Mouse (Mus musculus): ENCODE measurements around the gene Zdhhc13. TPM values are rescaled to one million over a fixed set of nuclear protein-coding genes. Genes with fewer than 3 reads are reported as not detected.

Gene Zdhhc13
- polyA plus RNA-seq, 1 experiment from 2014 or later = 28.7 TPM

- Histone ChIP-seq H3K9ac (ENCODE audit: low read length) (no peak overlapping the region), H3K36me3 (ENCODE audit: control insufficient read depth, insufficient read depth, low read length) (no peaks in the 10 kb centered on the region), H3K27me3 (ENCODE audit: control insufficient read depth, insufficient read depth, low read length) (no peaks in the 10 kb centered on the region), H3K4me2 (ENCODE audit: low read depth, severe bottlenecking) (no peak overlapping the region), H3K9me3 (ENCODE audit: control insufficient read depth, low read length) (no peaks in the 10 kb centered on the region), H3K27ac (replicated peaks; ENCODE audit: low read depth, low read length) (no peak overlapping the region), H3K4me1 (ENCODE audit: control insufficient read depth, insufficient read depth, low read length) (no peaks in the 10 kb centered on the region), H3K4me3 (ENCODE audit: low read depth, low read length) (no peak overlapping the region)
- no peak for DNase-seq (ENCODE audit: low spot score)
- ATAC-seq (ENCODE audit: insufficient number of reproducible peaks, low FRiP score, low TSS enrichment, low read depth) = no peak
- 94% methylated on average over 3 of the region's 3 CpGs for WGBS
Observed at GRCm38 (mm10) chr7:48855461-48855860, 66.7 kb downstream of the Zdhhc13 start.

- no peak for DNase-seq (ENCODE audit: low spot score)
- Histone ChIP-seq H3K4me2 (ENCODE audit: low read depth, severe bottlenecking) (no peak overlapping the region), H3K36me3 (ENCODE audit: control insufficient read depth, insufficient read depth, low read length) (no peaks in the 10 kb centered on the region), H3K9ac (ENCODE audit: low read length) (no peak overlapping the region), H3K4me1 (ENCODE audit: control insufficient read depth, insufficient read depth, low read length) (no peaks in the 10 kb centered on the region), H3K4me3 (ENCODE audit: low read depth, low read length) (no peak overlapping the region), H3K27me3 (ENCODE audit: control insufficient read depth, insufficient read depth, low read length) (no peaks in the 10 kb centered on the region), H3K9me3 (ENCODE audit: control insufficient read depth, low read length) (no peaks in the 10 kb centered on the region), H3K27ac (replicated peaks; ENCODE audit: low read depth, low read length) (no peak overlapping the region)
- 79% methylated on average over 1 of the region's 1 CpGs for WGBS
- no peak for ATAC-seq (ENCODE audit: insufficient number of reproducible peaks, low FRiP score, low TSS enrichment, low read depth)
Observed at GRCm38 (mm10) chr7:48858257-48858656, 69.5 kb downstream of the Zdhhc13 start.

GRCm38 (mm10) chr7:48859362-48859761 lies 70.6 kb downstream of the Zdhhc13 start:
- H3K9ac ChIP-seq (ENCODE audit: low read length) = no peak overlapping the region
- H3K4me2 ChIP-seq (ENCODE audit: low read depth, severe bottlenecking) = no peak overlapping the region
- H3K27ac ChIP-seq (replicated peaks; ENCODE audit: low read depth, low read length) = no peak overlapping the region
- H3K36me3 ChIP-seq (ENCODE audit: control insufficient read depth, insufficient read depth, low read length) = no peaks in the 10 kb centered on the region
- no peaks in the 10 kb centered on the region for H3K27me3 ChIP-seq (ENCODE audit: control insufficient read depth, insufficient read depth, low read length)
- no peaks in the 10 kb centered on the region for H3K9me3 ChIP-seq (ENCODE audit: control insufficient read depth, low read length)
- no peak overlapping the region for H3K4me3 ChIP-seq (ENCODE audit: low read depth, low read length)
- DNase-seq (ENCODE audit: low spot score) (no peak), ATAC-seq (ENCODE audit: insufficient number of reproducible peaks, low FRiP score, low TSS enrichment, low read depth) (no peak)
- 92% methylated on average over 4 of the region's 4 CpGs for WGBS
- H3K4me1 ChIP-seq (ENCODE audit: control insufficient read depth, insufficient read depth, low read length) = no peaks in the 10 kb centered on the region

- Histone ChIP-seq H3K4me2 (ENCODE audit: low read depth, severe bottlenecking) (no peak overlapping the region), H3K27me3 (ENCODE audit: control insufficient read depth, insufficient read depth, low read length) (no peaks in the 10 kb centered on the region), H3K4me3 (ENCODE audit: low read depth, low read length) (no peak overlapping the region), H3K9ac (ENCODE audit: low read length) (no peak overlapping the region), H3K27ac (replicated peaks; ENCODE audit: low read depth, low read length) (no peak overlapping the region), H3K36me3 (ENCODE audit: control insufficient read depth, insufficient read depth, low read length) (no peaks in the 10 kb centered on the region; the same call in 1 of the 2 replicates), H3K9me3 (ENCODE audit: control insufficient read depth, low read length) (no peaks in the 10 kb centered on the region), H3K4me1 (ENCODE audit: control insufficient read depth, insufficient read depth, low read length) (no peaks in the 10 kb centered on the region)
- 10% methylated on average over 1 of the region's 1 CpGs for WGBS
- no peak for ATAC-seq (ENCODE audit: insufficient number of reproducible peaks, low FRiP score, low TSS enrichment, low read depth)
- DNase-seq (ENCODE audit: low spot score) = no peak
Observed at GRCm38 (mm10) chr7:48860948-48861347, 72.1 kb downstream of the Zdhhc13 start.

- no peaks in the 10 kb centered on the region; the same call in 1 of the 2 replicates for H3K36me3 ChIP-seq (ENCODE audit: control insufficient read depth, insufficient read depth, low read length)
- no peak overlapping the region for H3K9ac ChIP-seq (ENCODE audit: low read length)
- H3K9me3 ChIP-seq (ENCODE audit: control insufficient read depth, low read length) = no peaks in the 10 kb centered on the region
- no peaks in the 10 kb centered on the region for H3K27me3 ChIP-seq (ENCODE audit: control insufficient read depth, insufficient read depth, low read length)
- H3K4me2 ChIP-seq (ENCODE audit: low read depth, severe bottlenecking) = no peak overlapping the region
- DNase-seq (ENCODE audit: low spot score) (no peak), ATAC-seq (ENCODE audit: insufficient number of reproducible peaks, low FRiP score, low TSS enrichment, low read depth) (no peak)
- WGBS = 89% methylated on average over 4 of the region's 4 CpGs
- no peak overlapping the region for H3K4me3 ChIP-seq (ENCODE audit: low read depth, low read length)
- no peak overlapping the region for H3K27ac ChIP-seq (replicated peaks; ENCODE audit: low read depth, low read length)
- H3K4me1 ChIP-seq (ENCODE audit: control insufficient read depth, insufficient read depth, low read length) = no peaks in the 10 kb centered on the region
Observed at GRCm38 (mm10) chr7:48861796-48862195, 73.0 kb downstream of the Zdhhc13 start.

GRCm38 (mm10) chr7:48864199-48864598 lies 75.4 kb downstream of the Zdhhc13 start:
- DNase-seq (ENCODE audit: low spot score) (no peak), ATAC-seq (ENCODE audit: insufficient number of reproducible peaks, low FRiP score, low TSS enrichment, low read depth) (no peak)
- peaks cover 8% of the 10 kb centered on the region for H3K36me3 ChIP-seq (ENCODE audit: control insufficient read depth, insufficient read depth, low read length)
- H3K4me2 ChIP-seq (ENCODE audit: low read depth, severe bottlenecking) = no peak overlapping the region
- no peak overlapping the region for H3K27ac ChIP-seq (replicated peaks; ENCODE audit: low read depth, low read length)
- H3K4me3 ChIP-seq (ENCODE audit: low read depth, low read length) = no peak overlapping the region
- H3K9me3 ChIP-seq (ENCODE audit: control insufficient read depth, low read length) = no peaks in the 10 kb centered on the region
- H3K4me1 ChIP-seq (ENCODE audit: control insufficient read depth, insufficient read depth, low read length) = no peaks in the 10 kb centered on the region
- H3K9ac ChIP-seq (ENCODE audit: low read length) = no peak overlapping the region
- H3K27me3 ChIP-seq (ENCODE audit: control insufficient read depth, insufficient read depth, low read length) = no peaks in the 10 kb centered on the region

GRCm38 (mm10) chr7:48864671-48865458 lies 76.1 kb downstream of the Zdhhc13 start:
- H3K27me3 ChIP-seq (ENCODE audit: control insufficient read depth, insufficient read depth, low read length) = no peaks in the 10 kb centered on the region

GRCm38 (mm10) chr7:48867576-48867975 lies 78.8 kb downstream of the Zdhhc13 start:
- Histone ChIP-seq H3K27ac (replicated peaks; ENCODE audit: low read depth, low read length) (no peak overlapping the region), H3K4me2 (ENCODE audit: low read depth, severe bottlenecking) (no peak overlapping the region), H3K9ac (ENCODE audit: low read length) (no peak overlapping the region), H3K9me3 (ENCODE audit: control insufficient read depth, low read length) (no peaks in the 10 kb centered on the region), H3K36me3 (ENCODE audit: control insufficient read depth, insufficient read depth, low read length) (peaks cover 31% of the 10 kb centered on the region), H3K4me1 (ENCODE audit: control insufficient read depth, insufficient read depth, low read length) (no peaks in the 10 kb centered on the region), H3K4me3 (ENCODE audit: low read depth, low read length) (no peak overlapping the region), H3K27me3 (ENCODE audit: control insufficient read depth, insufficient read depth, low read length) (no peaks in the 10 kb centered on the region)
- DNase-seq (ENCODE audit: low spot score) (no peak), ATAC-seq (ENCODE audit: insufficient number of reproducible peaks, low FRiP score, low TSS enrichment, low read depth) (no peak)
- 91% methylated on average over 18 of the region's 18 CpGs for WGBS

More at GRCm38 (mm10) chr7:48864671-48865458, 76.1 kb downstream of the Zdhhc13 start:
- Histone ChIP-seq H3K9me3 (ENCODE audit: control insufficient read depth, low read length) (no peaks in the 10 kb centered on the region), H3K27ac (replicated peaks; ENCODE audit: low read depth, low read length) (no peak overlapping the region), H3K4me3 (ENCODE audit: low read depth, low read length) (no peak overlapping the region), H3K9ac (ENCODE audit: low read length) (no peak overlapping the region), H3K36me3 (ENCODE audit: control insufficient read depth, insufficient read depth, low read length) (peaks cover 15% of the 10 kb centered on the region), H3K4me1 (ENCODE audit: control insufficient read depth, insufficient read depth, low read length) (no peaks in the 10 kb centered on the region), H3K4me2 (ENCODE audit: low read depth, severe bottlenecking) (no peak overlapping the region)
- 93% methylated on average over 9 of the region's 9 CpGs for WGBS
- DNase-seq (ENCODE audit: low spot score) (no peak), ATAC-seq (ENCODE audit: insufficient number of reproducible peaks, low FRiP score, low TSS enrichment, low read depth) (no peak)

- no peak overlapping the region for H3K4me3 ChIP-seq (ENCODE audit: low read depth, low read length)
- H3K27ac ChIP-seq (replicated peaks; ENCODE audit: low read depth, low read length) = no peak overlapping the region
- H3K4me2 ChIP-seq (ENCODE audit: low read depth, severe bottlenecking) = no peak overlapping the region
- no peak overlapping the region for H3K9ac ChIP-seq (ENCODE audit: low read length)
- H3K36me3 ChIP-seq (ENCODE audit: control insufficient read depth, insufficient read depth, low read length) = peaks cover 40% of the 10 kb centered on the region
- DNase-seq (ENCODE audit: low spot score) (no peak), ATAC-seq (ENCODE audit: insufficient number of reproducible peaks, low FRiP score, low TSS enrichment, low read depth) (no peak)
- WGBS = 84% methylated on average over 6 of the region's 6 CpGs
- no peaks in the 10 kb centered on the region for H3K9me3 ChIP-seq (ENCODE audit: control insufficient read depth, low read length)
- H3K27me3 ChIP-seq (ENCODE audit: control insufficient read depth, insufficient read depth, low read length) = no peaks in the 10 kb centered on the region
- no peaks in the 10 kb centered on the region for H3K4me1 ChIP-seq (ENCODE audit: control insufficient read depth, insufficient read depth, low read length)
Observed at GRCm38 (mm10) chr7:48870144-48870543, 81.3 kb downstream of the Zdhhc13 start.
